8 mouse cellular contexts compared by ENCODE assay signal in the genomic region with DNA sequence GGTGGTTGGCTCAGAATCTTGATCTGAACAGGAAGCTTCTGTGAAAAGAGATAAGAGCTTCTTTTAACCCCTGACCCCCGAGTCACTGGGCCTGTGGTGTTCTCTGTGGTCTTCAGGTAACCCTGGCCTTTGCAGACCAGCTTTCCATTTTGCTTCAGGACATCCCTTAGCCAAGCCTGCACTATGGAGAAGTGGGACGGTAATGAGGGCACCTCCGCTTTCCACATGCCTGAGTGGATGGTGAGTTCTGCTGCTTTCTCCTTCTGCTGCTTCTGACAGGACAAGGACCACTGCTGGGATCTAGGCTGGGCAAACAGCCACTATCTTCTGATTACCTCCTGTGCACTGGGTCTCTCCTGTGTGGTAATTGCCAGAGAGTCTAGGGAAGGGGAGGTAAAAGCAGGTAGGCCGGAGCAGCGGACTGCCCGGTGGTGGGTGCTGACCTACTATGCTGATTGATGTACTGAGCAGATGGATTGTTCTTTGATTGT.
DNase-seq lines count a peak whose midpoint lies in the region; ATAC-seq and TF ChIP-seq lines count a peak whose summit lies in the region.
"Had no signal": no experiment of that assay in that cellular context is flagged by ENCODE, and none has a peak within 500 bp of the region (broad histone marks: within the 10 kb centered on the region; RNA-seq: fewer than 3 reads in every experiment).

No protein-coding gene starts in this region.

- H3K4me2 ChIP-seq in kidney, embryonic 16.5 days (replicated peaks; ENCODE audit: low read depth, low read length) = peak overlapping the region; percentile 48; the same call in 1 of the 2 replicates
- H3K4me2 ChIP-seq in intestine, postnatal 0 days (replicated peaks; ENCODE audit: low read depth) = peak overlapping the region; percentile 66

- DNase-seq in kidney, adult 18-20 months = no peak
- no peak for DNase-seq in ES-E14 (ENCODE audit: low read depth, low spot score)
- peak; percentile 40 to 57 for DNase-seq in cerebellum, adult 2 months
- no peak for DNase-seq in testis, postnatal 10 days (ENCODE audit: low spot score)
- no peak for DNase-seq in gastrocnemius, postnatal 14 days

- H3K27ac ChIP-seq in kidney, embryonic 16.5 days (ENCODE audit: low read length) = peak overlapping the region; percentile 17; the same call in 1 of the 2 replicates
- H3K27ac ChIP-seq in ES-E14 (ENCODE audit: insufficient read depth, low read depth, low read length, poor library complexity, severe bottlenecking) = no peak overlapping the region
- no peak overlapping the region for H3K27ac ChIP-seq in cerebellum, adult 2 months (ENCODE audit: insufficient read depth, low read length)
- peak overlapping the region; percentile 75 for H3K27ac ChIP-seq in intestine, postnatal 0 days (ENCODE audit: low read depth, low read length)
- H3K27ac ChIP-seq: liver, embryonic 13.5 days had no signal

- H3K27me3 ChIP-seq in kidney, embryonic 16.5 days (ENCODE audit: insufficient read depth, low read length) = no peaks in the 10 kb centered on the region
- H3K27me3 ChIP-seq in cerebellum, adult 2 months (ENCODE audit: control insufficient read depth, insufficient read depth, low read length) = no peaks in the 10 kb centered on the region
- no peaks in the 10 kb centered on the region for H3K27me3 ChIP-seq in intestine, postnatal 0 days (replicated peaks; ENCODE audit: control insufficient read depth, insufficient read depth, low read length)
- H3K27me3 ChIP-seq: liver, embryonic 13.5 days had no signal

- H3K4me3 ChIP-seq in kidney, embryonic 16.5 days (ENCODE audit: low read length) = no peak overlapping the region
- H3K4me3 ChIP-seq in ES-E14 (ENCODE audit: insufficient read depth in 1 of 2, low read depth in 1 of 2, low read length in 2 of 2, poor library complexity in 1 of 2, severe bottlenecking in 1 of 2) = no peak overlapping the region
- H3K4me3 ChIP-seq in cerebellum, adult 2 months (replicated peaks; ENCODE audit: insufficient read depth, low read depth, low read length) = no peak overlapping the region
- peak overlapping the region; percentile 43 for H3K4me3 ChIP-seq in intestine, postnatal 0 days (ENCODE audit: low read depth, low read length)
- H3K4me3 ChIP-seq: liver, embryonic 13.5 days had no signal

- 87% methylated on average over 6 of the region's 6 CpGs for WGBS in kidney, embryonic 16.5 days
- WGBS in cerebellum, adult 2 months = 32% methylated on average over 6 of the region's 6 CpGs
- WGBS in intestine, postnatal 0 days = 42% methylated on average over 6 of the region's 6 CpGs

- H3K36me3 ChIP-seq in kidney, embryonic 16.5 days (ENCODE audit: insufficient read depth, low read length) = no peaks in the 10 kb centered on the region
- H3K36me3 ChIP-seq in ES-E14 (ENCODE audit: control insufficient read depth, insufficient read depth, low read length, poor library complexity, severe bottlenecking) = no peaks in the 10 kb centered on the region
- H3K36me3 ChIP-seq in intestine, postnatal 0 days (ENCODE audit: control insufficient read depth, insufficient read depth) = no peaks in the 10 kb centered on the region
- H3K36me3 ChIP-seq: liver, embryonic 13.5 days had no signal

- no peak; the same call in 1 of the 2 replicates for ATAC-seq in kidney, embryonic 16.5 days (ENCODE audit: low FRiP score, low TSS enrichment)
- peak; percentile 20 for ATAC-seq in intestine, postnatal 0 days

- TF ChIP-seq POLR2A in cerebellum, adult 2 months (IDR thresholded peaks at IDR 0.05; ENCODE audit: borderline replicate concordance, insufficient read depth, low read length) = no peak

- intact Hi-C loops in gastrocnemius, postnatal 14 days (cut with DNase I; ENCODE audit: low total_unique reads) = loop anchor here (10.0 kb wide), 2 partner anchors 221 to 351 kb away; no protein-coding TSS in a partner anchor

- no peak overlapping the region for H3K9ac ChIP-seq in kidney, embryonic 16.5 days (replicated peaks; ENCODE audit: low read length)
- 0 out of 2 replicates have a peak overlapping the region, but pooled peaks have one; percentile 3 for H3K9ac ChIP-seq in ES-E14 (ENCODE audit: insufficient read depth, low read depth, low read length, poor library complexity, severe bottlenecking)
- peak overlapping the region; percentile 35 for H3K9ac ChIP-seq in intestine, postnatal 0 days (ENCODE audit: low read depth, low read length)
- H3K9ac ChIP-seq: liver, embryonic 13.5 days had no signal

- no peaks in the 10 kb centered on the region for H3K9me3 ChIP-seq in kidney, embryonic 16.5 days (ENCODE audit: low read length)
- H3K9me3 ChIP-seq in ES-E14 (ENCODE audit: control insufficient read depth, insufficient read depth, low read depth, low read length) = no peaks in the 10 kb centered on the region
- no peaks in the 10 kb centered on the region for H3K9me3 ChIP-seq in intestine, postnatal 0 days (ENCODE audit: control insufficient read depth)
- H3K9me3 ChIP-seq: liver, embryonic 13.5 days had no signal

- no peak for TF ChIP-seq CTCF in cerebellum, adult 2 months (IDR thresholded peaks at IDR 0.05; ENCODE audit: borderline replicate concordance, insufficient read depth, low read depth, low read length)
- no peak for TF ChIP-seq CTCF in intestine, postnatal 0 days (IDR thresholded peaks at IDR 0.05; ENCODE audit: low read depth)

- in situ Hi-C loops in ES-E14 (cut with MboI; ENCODE audit: low sequenced_read_pairs in 2 of 2, unreplicated experiment in 2 of 2) = no loop called here

- peaks cover 15% of the 10 kb centered on the region; the same call in 1 of the 2 replicates for H3K4me1 ChIP-seq in kidney, embryonic 16.5 days (ENCODE audit: insufficient read depth, low read length)
- peaks cover 0 to 5% of the 10 kb centered on the region in 2 experiments; a peak in 1 of 4 replicates for H3K4me1 ChIP-seq in ES-E14 (ENCODE audit: control insufficient read depth in 2 of 2, insufficient read depth in 2 of 2, low read length in 2 of 2, poor library complexity in 1 of 2)
- H3K4me1 ChIP-seq in cerebellum, adult 2 months (ENCODE audit: control insufficient read depth, insufficient read depth, low read length) = peaks cover 10% of the 10 kb centered on the region
- H3K4me1 ChIP-seq in intestine, postnatal 0 days (replicated peaks; ENCODE audit: control insufficient read depth, insufficient read depth, low read length) = peaks cover 6% of the 10 kb centered on the region

TF ChIP-seq in ES-E14, 5 proteins besides CTCF, POLR2A, EP300 and RAD21:
- TF ChIP-seq MAFK (IDR thresholded peaks at IDR 0.05; ENCODE audit: insufficient read depth, low read depth, low read length) (no peak), CHD2 (IDR thresholded peaks at IDR 0.05; ENCODE audit: low read depth, low read length) (no peak)

Comparison
In these comparisons a context has a peak if more than half of its experiments do, and no peak if none do; other contexts are left out.
1. H3K27ac ChIP-seq: peak in kidney, embryonic 16.5 days (single experiment) and intestine, postnatal 0 days (single experiment); none in ES-E14 (single experiment) and cerebellum, adult 2 months (single experiment).
2. DNase-seq: peak in cerebellum, adult 2 months (2 of 2); none in kidney, adult 18-20 months (single experiment), ES-E14 (single experiment), testis, postnatal 10 days (single experiment) and gastrocnemius, postnatal 14 days (single experiment).